8 mouse cellular contexts compared by ENCODE assay signal in the genomic region with DNA sequence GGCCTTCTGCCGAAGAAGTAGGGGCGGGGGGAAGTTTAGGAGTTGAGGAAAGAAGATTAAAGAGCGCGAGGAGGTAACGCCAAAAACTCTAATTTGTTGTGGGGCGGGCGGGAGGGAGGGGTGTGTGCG. TPM values are rescaled to one million over a fixed set of nuclear protein-coding genes. Genes with fewer than 3 reads are reported as not detected.
DNase-seq lines count a peak whose midpoint lies in the region; ATAC-seq lines count a peak whose summit lies in the region.

A gene (plus strand): TSS at position 30 of the 129 bp plus-strand sequence.

- no peaks in the 10 kb centered on the region for H3K36me3 ChIP-seq in neural tube, embryonic 11.5 days (ENCODE audit: control insufficient read depth, insufficient read depth, low read length)
- no peaks in the 10 kb centered on the region for H3K36me3 ChIP-seq in embryonic facial prominence, embryonic 14.5 days (ENCODE audit: control insufficient read depth, insufficient read depth, low read length)
- no peaks in the 10 kb centered on the region for H3K36me3 ChIP-seq in limb, embryonic 13.5 days

- intact Hi-C loops in heart, postnatal 14 days (cut with DNase I): no loop called here

- 6% methylated on average over 8 of the region's 8 CpGs for WGBS in neural tube, embryonic 11.5 days
- WGBS in embryonic facial prominence, embryonic 14.5 days: 7% methylated on average over 7 of the region's 8 CpGs
- 0% methylated on average over 7 of the region's 8 CpGs for WGBS in limb, embryonic 13.5 days

- ATAC-seq in neural tube, embryonic 11.5 days (ENCODE audit: insufficient read depth, low FRiP score, low TSS enrichment): no peak
- no peak for ATAC-seq in embryonic facial prominence, embryonic 14.5 days (ENCODE audit: low read depth)
- ATAC-seq in limb, embryonic 13.5 days (ENCODE audit: low FRiP score, low read depth): no peak

- peak within 1 kb of the TSS; percentile 70 for H3K4me2 ChIP-seq in neural tube, embryonic 11.5 days (ENCODE audit: low read depth)
- H3K4me2 ChIP-seq in embryonic facial prominence, embryonic 14.5 days (ENCODE audit: low read depth, low read length): peak within 1 kb of the TSS; percentile 86
- peak within 1 kb of the TSS; percentile 76 for H3K4me2 ChIP-seq in limb, embryonic 13.5 days (replicated peaks)

- H3K4me3 ChIP-seq in neural tube, embryonic 11.5 days (ENCODE audit: low read depth, low read length): peak within 1 kb of the TSS; percentile 73
- peak within 1 kb of the TSS; percentile 67 for H3K4me3 ChIP-seq in embryonic facial prominence, embryonic 14.5 days (ENCODE audit: low read depth, low read length)
- peak within 1 kb of the TSS; percentile 60 for H3K4me3 ChIP-seq in limb, embryonic 13.5 days

- no peaks in the 10 kb centered on the region for H3K27me3 ChIP-seq in neural tube, embryonic 11.5 days (ENCODE audit: control insufficient read depth, insufficient read depth, low read length)
- H3K27me3 ChIP-seq in embryonic facial prominence, embryonic 14.5 days (replicated peaks; ENCODE audit: control insufficient read depth, insufficient read depth, low read length): no peaks in the 10 kb centered on the region
- no peaks in the 10 kb centered on the region for H3K27me3 ChIP-seq in limb, embryonic 13.5 days

- DNase-seq in neural tube, embryonic 11.5 days (ENCODE audit: low spot score): no peak
- DNase-seq in neural tube, embryonic 10.5 days (ENCODE audit: extremely low spot score, low spot score): no peak
- no peak for DNase-seq in embryonic facial prominence, embryonic 14.5 days (ENCODE audit: low spot score)
- DNase-seq in heart, postnatal 14 days: no peak
- no peak for DNase-seq in cerebellum, postnatal 14 days
- DNase-seq in kidney, postnatal 36 days: no peak
- no peak for DNase-seq in cerebellum, postnatal 25 days

- H3K9me3 ChIP-seq in neural tube, embryonic 11.5 days (ENCODE audit: control insufficient read depth, low read length): no peaks in the 10 kb centered on the region
- no peaks in the 10 kb centered on the region for H3K9me3 ChIP-seq in embryonic facial prominence, embryonic 14.5 days (ENCODE audit: control insufficient read depth, low read length)
- no peaks in the 10 kb centered on the region for H3K9me3 ChIP-seq in limb, embryonic 13.5 days

- H3K27ac ChIP-seq in neural tube, embryonic 11.5 days (ENCODE audit: low read depth, low read length): peak within 1 kb of the TSS; percentile 98
- peak within 1 kb of the TSS; percentile 99 for H3K27ac ChIP-seq in embryonic facial prominence, embryonic 14.5 days (replicated peaks; ENCODE audit: low read depth, low read length)
- H3K27ac ChIP-seq in limb, embryonic 13.5 days: peak within 1 kb of the TSS; percentile 98

- H3K9ac ChIP-seq in neural tube, embryonic 11.5 days (ENCODE audit: low read length): peak within 1 kb of the TSS; percentile 88
- peak within 1 kb of the TSS; percentile 85 for H3K9ac ChIP-seq in embryonic facial prominence, embryonic 14.5 days (ENCODE audit: low read depth, low read length)
- peak within 1 kb of the TSS; percentile 85 for H3K9ac ChIP-seq in limb, embryonic 13.5 days

- H3K4me1 ChIP-seq in neural tube, embryonic 11.5 days (ENCODE audit: control insufficient read depth, insufficient read depth, low read length): no peaks in the 10 kb centered on the region; the same call in 1 of the 2 replicates
- no peaks in the 10 kb centered on the region; the same call in 1 of the 2 replicates for H3K4me1 ChIP-seq in embryonic facial prominence, embryonic 14.5 days (ENCODE audit: control insufficient read depth, insufficient read depth, low read length)
- H3K4me1 ChIP-seq in limb, embryonic 13.5 days: peaks cover 14% of the 10 kb centered on the region

RNA-seq across cellular contexts. Expression of the gene that starts here (rescaled TPM):
- polyA plus RNA-seq in neural tube, embryonic 11.5 days (2014; fragmentation: Nextera tagmentation; extraction: Ambion mirVana): 42.5 and 44.1 TPM in 2 replicates
- polyA plus RNA-seq in embryonic facial prominence, embryonic 14.5 days (2014; fragmentation: Nextera tagmentation; extraction: Ambion mirVana): 20.6 and 23.6 TPM in 2 replicates
- total RNA-seq in heart, postnatal 14 days (2021): 100 to 1,000 TPM; 169 to 192 TPM
- 22.8 and 22.9 TPM in 2 replicates for polyA plus RNA-seq in limb, embryonic 13.5 days (2015; fragmentation: Nextera tagmentation; extraction: Ambion mirVana)
